Mouse (Mus musculus): ENCODE results near the gene Spock1.

Gene Spock1

GRCm38 (mm10) chr13:57806816-57807215, 101.3 kb downstream of the Spock1 start:
- DNase-seq (ENCODE audit: low read depth, low spot score): no peak

- no peak for DNase-seq (ENCODE audit: low read depth, low spot score)
Observed at GRCm38 (mm10) chr13:57806301-57806700, 101.8 kb downstream of the Spock1 start.

GRCm38 (mm10) chr13:57798633-57799032, 109.5 kb downstream of the Spock1 start:
- DNase-seq (ENCODE audit: low read depth, low spot score): no peak

GRCm38 (mm10) chr13:57796951-57797692, 111.0 kb downstream of the Spock1 start:
- no peak for DNase-seq (ENCODE audit: low read depth, low spot score)

- DNase-seq (ENCODE audit: low read depth, low spot score): no peak
Observed at GRCm38 (mm10) chr13:57793643-57794240, 114.4 kb downstream of the Spock1 start.

- no peak for DNase-seq (ENCODE audit: low read depth, low spot score)
Observed at GRCm38 (mm10) chr13:57789796-57790195, 118.3 kb downstream of the Spock1 start.

GRCm38 (mm10) chr13:57788299-57788698, 119.8 kb downstream of the Spock1 start:
- no peak for DNase-seq (ENCODE audit: low read depth, low spot score)

GRCm38 (mm10) chr13:57786278-57786677, 121.9 kb downstream of the Spock1 start:
- no peak for DNase-seq (ENCODE audit: low read depth, low spot score)

GRCm38 (mm10) chr13:57782975-57783374, 125.2 kb downstream of the Spock1 start:
- DNase-seq (ENCODE audit: low read depth, low spot score): no peak

GRCm38 (mm10) chr13:57782107-57782561, 126.0 kb downstream of the Spock1 start:
- no peak for DNase-seq (ENCODE audit: low read depth, low spot score)

GRCm38 (mm10) chr13:57779146-57779545, 129.0 kb downstream of the Spock1 start:
- DNase-seq (ENCODE audit: low read depth, low spot score): no peak

GRCm38 (mm10) chr13:57778524-57778923, 129.6 kb downstream of the Spock1 start:
- no peak for DNase-seq (ENCODE audit: low read depth, low spot score)

- no peak for DNase-seq (ENCODE audit: low read depth, low spot score)
Observed at GRCm38 (mm10) chr13:57771998-57772397, 136.1 kb downstream of the Spock1 start.

GRCm38 (mm10) chr13:57766721-57767120, 141.4 kb downstream of the Spock1 start:
- DNase-seq (ENCODE audit: low read depth, low spot score): no peak

GRCm38 (mm10) chr13:57761122-57761521, 147.0 kb downstream of the Spock1 start:
- no peak for DNase-seq (ENCODE audit: low read depth, low spot score)

GRCm38 (mm10) chr13:57760618-57761017, 147.5 kb downstream of the Spock1 start:
- no peak for DNase-seq (ENCODE audit: low read depth, low spot score)

GRCm38 (mm10) chr13:57756316-57756715, 151.8 kb downstream of the Spock1 start:
- no peak for DNase-seq (ENCODE audit: low read depth, low spot score)

- no peak for DNase-seq (ENCODE audit: low read depth, low spot score)
Observed at GRCm38 (mm10) chr13:57750831-57751230, 157.3 kb downstream of the Spock1 start.

- no peak for DNase-seq (ENCODE audit: low read depth, low spot score)
Observed at GRCm38 (mm10) chr13:57744667-57745066, 163.5 kb downstream of the Spock1 start.

GRCm38 (mm10) chr13:57741186-57741585, 166.9 kb downstream of the Spock1 start:
- DNase-seq (ENCODE audit: low read depth, low spot score): no peak

GRCm38 (mm10) chr13:57740473-57740872, 167.7 kb downstream of the Spock1 start:
- no peak for DNase-seq (ENCODE audit: low read depth, low spot score)

- DNase-seq (ENCODE audit: low read depth, low spot score): no peak
Observed at GRCm38 (mm10) chr13:57736060-57736459, 172.1 kb downstream of the Spock1 start.

GRCm38 (mm10) chr13:57734549-57734948, 173.6 kb downstream of the Spock1 start:
- no peak for DNase-seq (ENCODE audit: low read depth, low spot score)

Data from CD4-positive helper T cell, adult 2 months (primary cell).